Mouse (Mus musculus) embryonic facial prominence, embryonic 14.5 days (tissue): ENCODE data around the gene Rabep1. TPM values are rescaled to one million over a fixed set of nuclear protein-coding genes. Genes with fewer than 3 reads are reported as not detected.

Experiments used
- ATAC-seq: fragments of 200-750 bp; cut with Nextera tagmentation; 2 replicates; pipeline ENCODE4 v1.8.0; 2017; ENCODE audit warnings: low read depth, moderate number of reproducible peaks, moderate TSS enrichment
- DNase-seq: peaks from one replicate; pipeline ENCODE4 v3.0.0-alpha.2; 2015; ENCODE audit warnings: low spot score
- H3K27ac ChIP-seq: fragments of 300-500 bp; sonication (generic); replicated peaks from 2 replicates; pipeline ENCODE4 v1.5.1; 2014; ENCODE audit warnings: low read depth, mild to moderate bottlenecking, low read length, moderate library complexity
- H3K27me3 ChIP-seq: fragments of 300-500 bp; sonication (generic); replicated peaks from 2 replicates; pipeline ENCODE4 v1.6.1; 2014; ENCODE audit warnings: low read length; ENCODE audit not compliant: control insufficient read depth, insufficient read depth
- H3K36me3 ChIP-seq: fragments of 300-500 bp; sonication (generic); 2 replicates; pipeline ENCODE4 v1.6.1; 2014; ENCODE audit warnings: low read length, mixed read lengths; ENCODE audit not compliant: control insufficient read depth, insufficient read depth
- H3K4me1 ChIP-seq: fragments of 300-500 bp; sonication (generic); 2 replicates; pipeline ENCODE4 v1.6.1; 2014; ENCODE audit warnings: antibody characterized with exemption, low read length; ENCODE audit not compliant: control insufficient read depth, insufficient read depth
- H3K4me2 ChIP-seq: fragments of 300-500 bp; sonication (generic); 2 replicates; pipeline ENCODE4 v1.6.1; 2014; ENCODE audit warnings: low read depth, mild to moderate bottlenecking, low read length, moderate library complexity, mixed read lengths
- H3K4me3 ChIP-seq: fragments of 300-500 bp; sonication (generic); 2 replicates; pipeline ENCODE4 v1.5.1; 2014; ENCODE audit warnings: low read depth, mild to moderate bottlenecking, low read length
- H3K9ac ChIP-seq: fragments of 300-500 bp; sonication (generic); 2 replicates; pipeline ENCODE4 v1.6.1; 2014; ENCODE audit warnings: low read depth, mild to moderate bottlenecking, low read length, moderate library complexity, mixed read lengths
- H3K9me3 ChIP-seq: fragments of 300-500 bp; sonication (generic); 2 replicates; pipeline ENCODE4 v1.6.1; 2016; ENCODE audit warnings: low read length; ENCODE audit not compliant: control insufficient read depth
- WGBS: fragments of 180-500 bp; shearing (Covaris S2); extraction: QIAGEN DNeasy Blood & Tissue Kit; methylation state at CpG from one replicate; pipeline ENCODE4 v1.1.7; 2014; 5-methylcytosine and 5-hydroxymethylcytosine counted together
- polyA plus RNA-seq: library from polyadenylated mRNA; unstranded; fragments of >200 nt; fragmentation: Nextera tagmentation; extraction: Ambion mirVana; gene quantifications from 2 replicates; pipeline ENCODE4 v1.2.1, GENCODE M21; 2014

The Rabep1 gene
- polyA plus RNA-seq, 1 experiment from 2014 or later: 31.8 TPM

DNA sequence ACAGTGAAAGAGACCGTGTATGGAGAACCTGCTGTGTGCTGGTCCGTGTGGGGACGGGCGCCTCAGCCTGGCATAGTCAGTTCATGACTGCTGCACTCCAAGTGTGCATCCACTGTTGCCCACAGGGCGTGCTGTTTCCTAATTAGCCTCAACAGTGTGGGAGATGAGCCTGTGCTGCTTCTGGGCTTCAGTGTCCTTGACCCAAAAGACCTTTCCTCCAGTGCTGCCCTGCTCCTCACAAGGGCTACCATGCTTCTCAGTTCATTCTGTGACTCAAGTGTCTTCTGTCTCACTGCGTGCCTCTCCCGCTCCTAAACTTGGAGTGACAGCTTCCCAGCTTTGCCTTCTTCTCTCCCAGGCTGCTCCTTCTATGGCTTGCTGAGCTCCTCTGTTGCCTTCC is 90.7 kb downstream of the Rabep1 start:
- H3K9me3 ChIP-seq: no peaks in the 10 kb centered on the region
- no peaks in the 10 kb centered on the region for H3K27me3 ChIP-seq
- no peaks in the 10 kb centered on the region for H3K4me1 ChIP-seq
- H3K4me2 ChIP-seq: no peak overlapping the region
- ATAC-seq (no peak), DNase-seq (no peak)
- H3K36me3 ChIP-seq: peaks cover 65% of the 10 kb centered on the region
- 94% methylated on average over 7 of the region's 7 CpGs for WGBS
- no peak overlapping the region for H3K9ac ChIP-seq
- H3K27ac ChIP-seq: no peak overlapping the region
- H3K4me3 ChIP-seq: no peak overlapping the region

DNA sequence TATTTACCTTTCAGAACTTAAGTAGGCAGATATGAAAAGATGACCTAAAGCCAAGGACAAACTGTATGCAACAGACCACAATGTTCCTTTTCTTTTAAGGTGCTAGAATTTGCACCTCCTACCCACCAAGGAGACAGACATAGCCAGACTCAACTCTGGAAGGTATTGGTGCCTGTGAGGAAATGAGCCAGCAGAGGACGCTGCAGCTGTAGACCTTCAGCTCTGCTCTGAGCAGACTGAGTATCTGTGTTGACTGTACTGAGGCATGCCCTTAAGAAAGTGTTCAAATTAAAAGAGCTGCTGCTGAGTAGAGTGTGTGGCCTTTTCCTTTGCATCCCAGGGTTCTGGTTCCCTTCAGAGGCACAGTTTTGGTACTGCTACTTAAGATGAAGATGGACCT is 98.0 kb downstream of the Rabep1 start:
- ATAC-seq (no peak), DNase-seq (no peak)
- no peaks in the 10 kb centered on the region for H3K9me3 ChIP-seq
- H3K27ac ChIP-seq: no peak overlapping the region
- H3K9ac ChIP-seq: no peak overlapping the region
- H3K4me1 ChIP-seq: no peaks in the 10 kb centered on the region
- no peak overlapping the region for H3K4me2 ChIP-seq
- 78% methylated on average over 1 of the region's 1 CpGs for WGBS
- H3K27me3 ChIP-seq: no peaks in the 10 kb centered on the region
- H3K4me3 ChIP-seq: no peak overlapping the region
- H3K36me3 ChIP-seq: peaks cover 89% of the 10 kb centered on the region

DNA sequence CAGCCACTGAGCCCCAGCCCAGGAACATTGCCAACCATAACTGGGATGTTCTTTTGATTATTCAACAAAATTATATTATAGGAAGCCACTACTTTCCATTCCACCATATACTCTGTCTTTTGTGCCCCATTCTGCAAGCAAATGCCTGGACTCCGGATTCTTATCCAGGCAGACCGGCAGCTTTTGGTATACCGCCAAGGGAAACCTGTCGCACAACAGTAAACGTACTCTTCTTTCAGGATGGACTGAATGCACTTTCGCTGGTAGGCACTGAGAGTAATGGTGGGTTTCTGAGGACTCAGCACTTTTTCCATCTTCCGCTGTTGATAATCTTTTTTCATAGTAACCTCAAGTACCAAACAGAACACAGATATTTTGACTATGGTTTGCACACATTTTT is 99.1 kb downstream of the Rabep1 start:
- DNase-seq: no peak
- H3K27me3 ChIP-seq: no peaks in the 10 kb centered on the region
- H3K4me2 ChIP-seq: no peak overlapping the region
- no peak overlapping the region for H3K27ac ChIP-seq
- no peak overlapping the region for H3K9ac ChIP-seq
- H3K4me3 ChIP-seq: no peak overlapping the region
- no peaks in the 10 kb centered on the region for H3K9me3 ChIP-seq
- no peak for ATAC-seq
- peaks cover 92% of the 10 kb centered on the region for H3K36me3 ChIP-seq
- no peaks in the 10 kb centered on the region for H3K4me1 ChIP-seq
- WGBS: 93% methylated on average over 7 of the region's 7 CpGs

DNA sequence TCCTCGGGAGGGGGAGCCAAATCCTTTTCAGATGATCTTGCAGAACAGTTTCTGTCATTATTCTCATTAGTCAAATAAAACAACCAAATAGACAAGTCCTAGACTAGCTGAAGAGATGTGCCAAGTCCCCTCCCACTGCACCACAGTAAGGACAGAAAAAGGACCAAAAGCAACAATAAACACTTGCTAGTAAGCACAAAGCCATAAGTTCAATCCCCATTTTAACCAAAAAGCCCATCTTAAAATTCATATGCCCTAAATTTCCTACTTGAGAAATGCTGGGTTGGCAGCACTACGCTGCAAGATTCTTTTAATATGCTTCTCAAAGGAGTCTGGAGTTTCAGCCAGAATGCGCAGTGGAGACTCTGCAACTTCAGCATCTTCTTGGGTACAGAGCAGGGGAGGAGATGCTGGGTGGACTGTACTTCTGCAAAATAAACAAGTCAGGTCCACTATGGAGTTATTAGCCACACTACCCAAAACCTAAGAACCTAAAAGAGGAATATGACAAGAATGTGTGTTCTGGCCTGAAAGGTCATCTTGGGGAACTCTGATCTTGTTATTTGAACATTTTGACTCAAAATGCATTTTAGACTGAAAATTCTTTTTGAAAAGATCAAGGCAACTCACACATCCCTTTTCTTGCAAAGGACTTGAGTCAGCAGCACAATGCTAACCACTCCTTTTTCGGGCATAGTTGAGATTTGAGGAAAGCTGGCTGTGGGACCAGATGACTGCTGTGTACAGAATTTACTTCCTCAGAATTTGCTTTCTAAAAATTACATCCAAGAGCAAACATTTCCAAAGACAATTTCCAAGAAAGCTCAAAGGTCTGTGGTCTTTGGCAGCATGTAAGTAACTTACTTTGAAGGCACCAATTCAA is 100.6 kb downstream of the Rabep1 start:
- DNase-seq (no peak), ATAC-seq (no peak)
- WGBS: 87% methylated on average over 4 of the region's 4 CpGs
- Histone ChIP-seq H3K9me3 (no peaks in the 10 kb centered on the region), H3K4me2 (no peak overlapping the region), H3K27me3 (no peaks in the 10 kb centered on the region), H3K4me3 (no peak overlapping the region), H3K9ac (no peak overlapping the region), H3K36me3 (peaks cover 94% of the 10 kb centered on the region), H3K27ac (no peak overlapping the region), H3K4me1 (no peaks in the 10 kb centered on the region)

DNA sequence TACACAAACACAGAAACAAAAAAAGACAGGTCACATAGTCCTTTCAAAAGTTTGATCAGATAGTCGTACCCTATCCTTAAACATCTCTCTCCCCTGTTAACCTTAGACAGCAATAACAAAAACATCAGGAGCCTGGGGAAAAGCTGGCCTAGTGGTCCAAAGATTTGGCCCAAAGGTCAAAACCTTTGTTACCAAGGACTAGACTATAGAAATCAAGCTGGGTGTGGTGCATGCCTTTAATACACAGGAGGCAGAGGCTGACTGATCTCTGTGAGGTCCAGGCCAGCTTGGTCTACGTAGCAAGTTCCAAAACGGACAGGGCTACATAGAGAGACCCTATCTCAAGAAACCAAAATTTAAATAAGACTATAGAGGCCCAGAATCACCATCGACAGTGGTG is 110.1 kb downstream of the Rabep1 start:
- Histone ChIP-seq H3K27me3 (no peaks in the 10 kb centered on the region), H3K36me3 (peaks cover 96% of the 10 kb centered on the region), H3K9me3 (no peaks in the 10 kb centered on the region), H3K4me1 (no peaks in the 10 kb centered on the region), H3K4me2 (no peak overlapping the region), H3K27ac (no peak overlapping the region), H3K4me3 (no peak overlapping the region), H3K9ac (no peak overlapping the region)
- no peak for ATAC-seq
- DNase-seq: no peak
- WGBS: 90% methylated on average over 4 of the region's 4 CpGs

DNA sequence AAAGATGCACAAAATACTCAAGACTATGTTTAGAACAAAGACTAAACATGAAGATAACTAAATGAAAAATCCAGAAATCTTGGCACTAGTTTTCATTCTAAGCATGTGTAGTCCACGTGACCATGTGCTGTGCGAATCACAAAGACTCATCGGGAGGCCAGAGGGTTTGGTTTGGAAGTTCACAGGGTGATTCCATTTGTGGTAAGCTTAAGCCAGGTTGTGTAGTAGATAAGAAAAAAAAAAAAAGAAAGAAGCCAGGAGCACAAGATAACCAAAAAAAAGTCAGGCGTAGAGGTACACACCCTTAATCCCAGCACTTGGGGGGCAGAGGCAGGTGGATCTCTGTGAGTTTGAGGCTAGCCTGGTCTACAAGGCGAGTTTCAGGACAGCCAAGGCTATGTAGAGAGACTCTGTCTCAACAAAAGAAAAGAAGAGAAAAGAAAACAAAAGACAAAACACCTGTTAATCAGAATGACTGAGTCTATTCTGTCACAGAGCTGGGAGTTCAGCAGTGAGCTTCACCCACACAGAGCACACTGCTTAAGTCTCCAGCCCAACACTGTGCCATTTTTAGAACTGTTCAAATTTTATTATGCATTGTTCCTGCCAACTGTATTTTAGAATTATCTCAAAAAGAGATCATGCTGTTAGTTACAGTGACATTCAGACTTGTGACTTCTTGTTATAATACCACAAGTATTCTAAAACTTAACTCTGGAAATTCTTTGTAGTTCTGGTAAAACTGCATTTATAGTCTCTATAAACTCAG is 116.4 kb downstream of the Rabep1 start:
- Histone ChIP-seq H3K27ac (no peak overlapping the region), H3K4me2 (no peak overlapping the region), H3K9me3 (no peaks in the 10 kb centered on the region), H3K9ac (no peak overlapping the region), H3K36me3 (peaks cover 95% of the 10 kb centered on the region), H3K4me1 (no peaks in the 10 kb centered on the region), H3K27me3 (no peaks in the 10 kb centered on the region), H3K4me3 (no peak overlapping the region)
- DNase-seq (no peak), ATAC-seq (no peak)
- 91% methylated on average over 5 of the region's 5 CpGs for WGBS

DNA sequence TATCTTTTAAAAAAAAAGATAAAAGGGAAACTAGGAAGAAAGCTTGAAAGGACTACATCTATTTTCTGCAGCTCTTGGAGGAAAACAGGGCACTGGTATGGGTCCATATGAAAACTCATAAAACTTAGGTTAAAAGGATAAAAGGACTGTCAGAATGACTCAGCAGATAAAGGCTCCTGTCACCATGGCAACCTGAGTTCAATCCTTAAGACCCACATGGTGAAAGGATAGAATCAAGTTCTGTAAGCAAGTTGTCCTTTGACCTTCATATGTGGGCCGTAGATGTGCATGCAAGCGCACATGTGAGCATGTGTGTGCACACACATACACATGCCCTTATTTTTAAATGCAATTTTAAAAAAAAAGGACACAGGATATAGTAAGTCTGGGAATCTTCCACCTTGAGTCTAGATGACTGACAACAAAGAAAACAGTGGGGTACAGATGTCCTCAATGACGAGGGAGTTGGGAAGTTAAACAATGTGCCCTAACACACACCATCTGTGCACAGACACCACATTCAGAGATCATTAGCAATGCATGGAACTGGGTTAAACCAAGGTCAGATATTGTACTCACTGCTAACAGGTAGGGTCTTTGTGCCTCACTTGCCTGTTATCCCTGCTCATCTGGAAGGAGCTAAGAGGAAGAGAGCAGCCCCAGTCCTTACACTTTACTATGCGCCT is 119.8 kb downstream of the Rabep1 start:
- no peaks in the 10 kb centered on the region for H3K9me3 ChIP-seq
- no peak overlapping the region for H3K9ac ChIP-seq
- 79% methylated on average over 4 of the region's 4 CpGs for WGBS
- no peak overlapping the region for H3K27ac ChIP-seq
- DNase-seq: no peak
- peaks cover 7% of the 10 kb centered on the region for H3K4me1 ChIP-seq
- no peak overlapping the region for H3K4me3 ChIP-seq
- H3K4me2 ChIP-seq: no peak overlapping the region
- no peaks in the 10 kb centered on the region for H3K27me3 ChIP-seq
- peaks cover 76% of the 10 kb centered on the region for H3K36me3 ChIP-seq
- no peak for ATAC-seq

DNA sequence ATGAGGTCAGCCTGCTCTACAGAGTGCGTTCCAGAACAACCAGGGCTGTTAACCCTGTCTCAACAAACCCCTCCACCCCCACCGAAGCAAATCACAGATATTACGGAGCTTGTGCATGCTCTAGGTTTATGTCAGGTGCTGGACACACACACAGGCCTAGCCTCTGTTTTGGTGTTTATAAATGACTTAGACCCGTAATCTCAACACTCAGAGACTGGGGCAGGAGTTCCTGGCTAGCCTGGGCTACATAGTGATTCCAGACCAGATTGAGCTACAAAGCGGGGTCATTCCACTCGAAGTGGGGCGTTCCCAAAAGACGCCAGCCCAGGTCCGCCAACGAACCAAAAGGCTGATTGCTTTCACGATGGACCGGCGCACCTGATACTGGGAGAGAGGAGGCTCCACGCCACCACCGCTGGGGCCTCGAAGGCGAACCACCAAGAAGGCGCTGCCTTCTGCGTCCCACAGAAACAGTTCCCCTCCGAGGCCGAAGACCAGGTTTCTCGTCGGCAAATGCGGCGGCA is 124.8 kb downstream of the Rabep1 start:
- no peaks in the 10 kb centered on the region for H3K9me3 ChIP-seq
- peaks cover 53% of the 10 kb centered on the region for H3K36me3 ChIP-seq
- DNase-seq (peak; percentile 19), ATAC-seq (no peak)
- H3K4me1 ChIP-seq: peaks cover 7% of the 10 kb centered on the region
- peak overlapping the region; percentile 88 for H3K9ac ChIP-seq
- under 1% methylated on average over 25 of the region's 25 CpGs for WGBS
- H3K27me3 ChIP-seq: no peaks in the 10 kb centered on the region
- H3K4me2 ChIP-seq: peak overlapping the region; percentile 90
- H3K27ac ChIP-seq: peak overlapping the region; percentile 81
- peak overlapping the region; percentile 67 for H3K4me3 ChIP-seq
